Mouse (Mus musculus): ENCODE data around the gene Vmn1r1. TPM values are rescaled to one million over a fixed set of nuclear protein-coding genes. Genes with fewer than 3 reads are reported as not detected.

The Vmn1r1 gene
- total RNA-seq, 4 experiments from 2014 or later: not detected

Other genes with a start within 250 kb of the Vmn1r1 start
- gene Enah, start 144.5 kb downstream of the Vmn1r1 start, total RNA-seq (2022): 100 to 1,000 TPM in 1 of 4 experiments, 10 to 100 TPM in 3; 62.1 to 126 (median 78.8) TPM
- gene Srp9, start 39.7 kb downstream of the Vmn1r1 start, total RNA-seq (2022): 10 to 100 TPM; 53.2 to 85.2 (median 69.2) TPM
- gene Degs1, start 118.3 kb upstream of the Vmn1r1 start, total RNA-seq (2022): 100 to 1,000 TPM in 1 of 4 experiments, 10 to 100 TPM in 3; 84.3 to 108 (median 91.7) TPM
- 10 to 100 TPM; 36.2 to 46.8 (median 38.1) TPM for gene Fbxo28, start 177.1 kb upstream of the Vmn1r1 start, total RNA-seq (2022)
- 10 to 100 TPM; 21.5 to 30.6 (median 24.0) TPM for gene Trp53bp2, start 244.7 kb upstream of the Vmn1r1 start, total RNA-seq (2022)